Mouse (Mus musculus): ENCODE measurements at regions not wholly inside any gene's neighbourhood (a gene's known extent, or its start where the extent isn't known, plus 50 kb on each side); places are given as distances from the start of the nearest gene placed in this dataset.
A peak's percentile ranks its signal among the peaks of the same experiment; 100 is the strongest.

DNA sequence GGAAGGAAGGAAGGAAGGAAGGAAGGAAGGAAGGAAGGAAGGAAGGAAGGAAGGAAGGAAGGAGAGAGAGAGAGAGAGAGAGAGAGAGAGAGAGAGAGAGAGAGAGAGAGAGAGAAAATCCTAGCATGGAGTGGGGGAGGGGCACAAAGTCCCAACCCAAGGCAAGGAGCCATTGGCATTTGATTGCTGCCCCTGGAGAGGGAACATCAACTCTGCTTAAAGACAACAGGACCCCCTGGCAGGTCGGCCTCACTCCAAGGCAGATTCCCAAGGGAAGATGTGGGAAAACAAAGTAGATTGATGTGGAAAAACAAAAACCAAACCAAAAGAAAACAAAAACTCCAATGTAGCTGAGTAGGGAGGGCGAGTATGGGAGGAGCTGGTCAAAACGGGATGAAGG lies 49.9 kb upstream of the Fzd10 start:
- DNase-seq (ENCODE audit: low spot score in 2 of 2), result no peak

DNA sequence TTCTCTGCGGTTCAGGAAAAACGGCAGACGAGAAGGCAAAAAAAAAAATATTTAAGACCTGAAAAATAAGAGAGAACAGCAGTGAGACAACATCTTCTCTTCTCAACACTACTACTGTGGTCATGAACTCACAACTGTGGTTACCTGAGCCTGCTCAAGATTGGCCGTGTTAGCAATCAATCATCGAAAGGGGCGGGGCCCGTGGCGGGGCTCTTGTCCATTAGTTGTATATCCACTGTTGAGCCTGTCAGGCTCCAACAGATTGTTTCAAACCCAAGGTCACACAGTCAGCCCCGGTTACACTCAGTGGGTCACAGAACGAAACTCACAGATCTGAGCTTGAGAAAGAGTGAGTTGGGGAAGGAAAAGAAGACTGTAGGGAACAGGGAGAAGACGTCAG lies 50.8 kb upstream of the Fzd10 start:
- DNase-seq (ENCODE audit: low spot score in 2 of 2), result no peak

DNA sequence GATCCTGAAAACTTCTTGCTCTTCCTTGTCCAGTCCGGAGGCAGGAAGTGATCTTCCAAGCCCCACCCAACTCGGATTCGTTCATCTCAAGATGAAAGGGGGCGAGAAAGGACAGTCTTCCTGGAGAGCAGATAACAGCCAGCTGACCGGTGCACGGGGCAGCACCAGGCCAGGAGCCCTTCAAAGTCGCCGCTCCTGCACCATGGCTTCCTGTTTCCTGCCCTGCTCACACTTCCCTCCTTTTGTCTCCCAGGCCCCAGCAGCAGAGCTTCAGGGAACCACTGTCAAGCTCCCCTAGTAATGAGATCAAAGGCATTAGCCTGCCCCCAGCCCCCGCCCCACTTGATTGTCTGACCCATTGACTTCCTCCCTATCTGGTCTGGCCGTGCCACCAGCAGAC lies 58.6 kb upstream of the Fzd10 start:
- DNase-seq (ENCODE audit: low spot score in 2 of 2), result no peak

DNA sequence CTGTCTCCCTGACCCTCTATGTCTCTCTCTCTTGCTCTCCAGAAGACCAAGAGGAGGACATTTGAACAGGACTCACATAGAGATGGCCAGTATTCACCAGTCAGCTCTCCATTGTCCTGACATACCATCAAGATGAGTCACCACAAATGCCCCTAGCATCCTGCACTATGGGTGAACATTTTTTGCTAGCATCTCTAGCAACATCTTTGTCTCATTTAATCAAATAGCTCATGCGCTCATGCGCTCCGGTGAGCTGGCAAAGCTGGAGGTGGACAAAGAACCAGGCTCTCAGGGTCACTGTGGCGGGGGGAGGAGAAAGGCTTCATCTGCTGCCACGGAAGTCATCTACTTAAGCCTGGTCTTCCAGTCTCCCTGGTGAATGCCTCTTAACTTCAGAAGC lies 62.0 kb upstream of the Fzd10 start:
- DNase-seq (ENCODE audit: low spot score in 2 of 2), result no peak

DNA sequence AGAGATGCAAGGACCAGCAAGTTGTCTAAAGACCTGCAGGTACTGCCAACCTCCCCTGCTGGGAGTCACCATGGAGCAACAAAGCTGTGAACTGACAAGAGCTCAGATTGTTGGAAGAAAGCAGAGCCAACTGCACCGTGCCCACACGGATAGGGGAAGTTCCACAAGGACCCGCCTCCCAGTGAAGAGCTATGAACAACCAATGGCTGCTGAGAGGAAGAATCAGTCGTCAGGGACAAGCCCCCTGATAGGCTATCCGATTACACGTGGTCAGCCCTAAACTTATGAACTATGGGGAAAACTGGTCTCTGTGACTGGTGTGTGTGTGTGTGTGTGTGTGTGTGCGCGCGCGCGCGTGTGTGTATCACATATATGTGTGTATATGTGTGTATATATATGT lies 63.4 kb upstream of the Fzd10 start:
- no peak for DNase-seq (ENCODE audit: low spot score in 2 of 2)

DNA sequence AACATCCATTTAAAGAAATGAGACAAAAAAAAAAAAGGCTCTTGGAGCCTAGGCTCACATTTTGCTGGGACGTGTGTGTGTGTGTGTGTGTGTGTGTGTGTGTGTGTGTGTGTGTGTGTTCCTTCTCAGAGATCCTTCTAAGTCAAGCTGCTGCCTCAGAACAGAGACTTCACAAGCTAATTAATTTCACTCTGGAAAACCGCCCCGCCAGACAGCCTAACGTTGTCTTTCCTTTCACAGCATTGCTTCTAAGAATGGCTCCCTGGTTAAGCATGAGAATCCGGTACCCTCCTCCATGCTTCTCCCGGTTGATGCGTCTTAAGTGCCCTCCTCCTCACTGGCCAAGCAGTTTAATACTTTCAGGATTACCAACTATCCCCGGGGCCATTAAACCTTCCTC lies 64.3 kb upstream of the Fzd10 start:
- DNase-seq (ENCODE audit: low spot score in 2 of 2), result peak; percentile 61 to 78

DNA sequence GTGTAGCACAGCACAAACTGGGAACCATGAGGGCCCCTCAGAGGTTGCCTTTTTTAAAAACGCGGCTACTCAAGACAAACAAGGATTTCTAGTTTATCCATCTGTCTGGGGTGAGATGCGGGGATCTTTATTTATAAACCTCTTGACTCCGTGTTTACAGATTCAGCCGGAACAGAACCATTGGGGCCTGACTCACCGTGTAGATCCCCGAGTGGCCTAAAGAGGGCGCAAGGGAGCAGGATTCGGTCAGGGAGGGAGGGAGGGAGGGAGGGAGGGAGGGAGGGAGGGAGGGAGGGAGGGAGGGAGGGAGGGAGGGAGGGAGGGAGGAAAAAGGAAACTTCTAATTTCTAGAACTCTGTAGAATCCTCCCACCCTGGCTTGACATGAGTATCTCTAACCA lies 73.4 kb upstream of the Fzd10 start:
- DNase-seq (ENCODE audit: low spot score in 2 of 2), result peak in 1 of 2 experiments; percentile 40

DNA sequence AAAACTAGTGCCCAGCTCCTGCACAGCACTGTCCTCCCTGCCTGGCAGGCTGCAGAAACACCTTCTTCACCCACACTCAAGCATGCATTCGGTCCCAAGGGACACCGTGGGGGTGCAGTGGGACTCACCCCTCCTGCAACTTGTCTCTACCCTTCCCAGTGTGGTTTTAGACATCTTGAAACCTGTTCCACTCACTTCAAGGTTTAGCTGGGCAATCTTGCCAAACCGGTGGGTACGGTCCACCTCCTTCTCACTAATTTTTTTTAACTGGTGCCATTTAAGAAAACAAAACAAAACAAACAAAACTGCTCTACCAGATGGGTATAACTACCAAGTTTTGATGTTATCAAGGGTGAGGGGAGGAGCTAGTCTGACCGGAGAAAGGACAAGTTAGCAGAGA lies 74.2 kb upstream of the Fzd10 start:
- no peak for DNase-seq (ENCODE audit: low spot score in 2 of 2)

DNA sequence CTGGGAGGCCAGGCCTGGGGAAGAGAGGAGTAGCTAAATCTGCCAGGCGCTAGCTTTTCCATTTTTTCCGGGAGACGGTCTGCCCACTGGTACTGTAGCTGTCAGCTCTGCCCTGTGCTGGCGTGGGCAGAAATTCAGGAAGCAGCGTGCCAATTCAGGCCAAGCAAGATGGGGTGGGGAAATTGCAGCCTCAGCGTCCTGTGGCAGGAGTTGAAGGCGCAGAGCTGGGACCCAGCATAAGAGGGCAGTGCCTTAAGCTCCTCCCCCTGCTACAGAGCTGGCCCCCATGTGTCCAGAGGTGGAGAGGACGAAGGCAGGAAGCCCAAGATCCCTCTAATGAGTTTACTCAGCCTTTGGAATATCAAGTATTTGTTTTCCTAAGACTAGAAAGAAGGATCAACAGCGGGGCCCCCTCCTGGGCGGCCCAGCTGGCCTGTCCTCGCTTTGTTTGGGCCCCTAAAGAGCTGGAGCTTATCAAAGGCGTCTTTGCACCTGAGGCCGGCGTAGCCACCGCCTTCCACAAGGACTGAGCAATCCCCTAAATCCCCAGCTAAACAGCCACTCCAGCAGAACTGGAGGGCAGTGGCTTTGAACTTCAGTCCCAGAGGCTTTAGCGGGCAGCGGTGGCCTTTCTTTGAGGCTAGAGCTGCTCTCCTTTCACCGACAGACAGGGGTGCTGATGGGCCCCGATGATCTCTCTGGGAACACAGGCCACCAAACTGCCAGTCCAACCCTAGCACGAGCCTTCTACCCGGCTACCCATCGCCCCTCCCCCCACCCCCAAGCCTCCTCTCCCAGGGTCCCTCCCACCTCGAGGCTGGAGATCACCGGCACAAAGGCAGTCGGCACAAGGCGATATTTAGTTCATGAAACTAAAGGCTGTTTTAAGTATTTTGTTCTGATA lies 76.0 kb upstream of the Fzd10 start:
- DNase-seq (ENCODE audit: low spot score in 2 of 2), result peak in 1 of 2 experiments; percentile 50

DNA sequence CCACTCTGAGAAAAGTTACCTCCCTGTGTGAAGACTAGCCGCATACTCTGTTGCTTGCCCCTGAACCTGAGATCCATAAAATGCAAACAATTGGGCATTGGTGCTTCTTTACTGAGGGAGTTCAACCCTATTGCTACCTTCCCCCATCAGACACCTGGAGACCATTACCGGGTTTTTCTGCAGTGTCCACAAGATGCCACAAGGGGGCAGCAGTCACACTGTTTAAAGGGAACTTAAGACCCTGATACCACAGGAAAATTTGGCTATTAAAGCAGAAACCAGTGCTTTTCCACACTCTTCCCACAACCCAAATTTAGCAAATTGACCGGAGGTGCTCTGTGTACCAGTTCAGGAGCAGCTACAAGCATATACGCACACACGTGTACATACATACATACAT lies 78.0 kb upstream of the Fzd10 start:
- peak in 1 of 2 experiments; percentile 65 for DNase-seq (ENCODE audit: low spot score in 2 of 2)

DNA sequence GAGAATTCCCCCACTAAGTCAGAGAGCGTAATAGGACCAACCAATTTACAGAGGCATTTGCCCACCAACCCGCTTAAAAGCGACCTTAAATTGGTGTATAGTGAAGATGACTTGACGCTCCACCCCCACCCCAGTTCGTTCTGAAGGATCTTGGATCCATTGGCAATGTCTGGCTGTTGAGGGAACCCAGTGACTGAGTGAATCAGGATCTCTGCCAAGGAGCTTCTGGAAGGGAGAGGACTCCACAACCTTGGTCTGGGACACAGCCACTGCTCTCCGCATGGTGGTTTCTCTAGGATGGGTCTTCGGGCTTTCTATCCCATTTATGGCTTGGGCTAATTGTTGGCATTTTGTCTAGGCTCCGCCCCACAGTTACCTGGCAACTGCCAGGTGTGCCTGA lies 83.3 kb upstream of the Fzd10 start:
- no peak for DNase-seq (ENCODE audit: low spot score in 2 of 2)

DNA sequence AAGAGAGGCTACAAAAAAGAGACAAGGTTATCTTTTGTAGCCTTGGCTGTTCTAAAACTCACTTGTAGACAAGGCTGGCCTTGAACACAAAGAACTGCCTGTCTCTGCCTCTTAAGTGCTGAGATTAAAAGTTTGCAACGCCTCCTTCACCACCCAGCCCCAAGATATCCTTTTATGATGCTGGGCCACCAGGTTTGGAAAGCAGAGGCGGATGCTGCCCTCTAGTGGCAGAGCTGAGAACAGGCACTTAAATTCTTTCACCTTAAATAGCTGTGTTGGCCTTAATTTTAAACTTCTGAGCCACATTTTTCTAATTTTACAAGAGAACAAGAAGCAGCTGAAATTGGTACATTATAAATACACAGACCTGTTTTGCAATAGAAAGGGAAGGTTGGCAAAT lies 82.5 kb upstream of the Tmem132d start:
- no peak for DNase-seq (ENCODE audit: low spot score in 2 of 2)

DNA sequence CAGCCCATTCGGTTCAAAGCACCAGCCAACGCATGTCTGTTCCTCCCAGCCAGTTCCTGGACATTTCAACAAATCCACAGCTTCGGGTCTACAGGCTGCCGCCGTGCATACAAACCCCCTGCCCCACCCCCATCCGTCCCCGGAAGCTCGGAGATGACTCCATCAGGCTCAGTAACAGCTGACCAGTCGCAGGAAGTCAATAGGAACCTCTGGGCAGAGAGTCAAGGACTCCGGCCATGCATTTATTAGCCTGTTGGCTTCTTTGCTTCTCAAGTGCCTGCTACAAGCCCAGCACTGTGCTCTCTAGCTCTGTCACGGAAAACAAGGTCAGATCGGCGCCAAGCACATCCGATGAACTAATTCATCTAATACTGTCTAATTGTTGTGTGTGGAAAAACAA lies 80.4 kb upstream of the Tmem132d start:
- DNase-seq (ENCODE audit: low spot score in 2 of 2), result peak; percentile 56 to 65

DNA sequence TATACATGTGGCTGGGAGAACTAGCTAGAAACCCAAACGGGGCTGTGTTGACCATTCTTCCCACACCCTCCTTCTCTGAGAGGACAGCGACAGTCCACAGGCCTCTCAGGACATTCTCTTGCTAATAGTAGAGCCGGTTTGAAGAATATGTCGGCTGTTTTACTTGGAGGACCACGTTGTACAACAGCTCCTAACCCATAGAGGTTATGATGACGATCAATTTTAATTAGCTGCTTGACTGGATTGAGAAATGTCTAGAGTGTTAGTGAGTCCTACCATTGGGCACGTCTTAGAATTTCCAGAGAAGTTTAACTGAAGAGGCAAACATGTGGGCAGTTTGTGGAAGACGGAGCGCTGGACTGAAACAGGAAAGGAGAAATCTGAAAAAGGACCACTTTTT lies 79.7 kb upstream of the Tmem132d start:
- DNase-seq (ENCODE audit: low spot score in 2 of 2), result no peak

DNA sequence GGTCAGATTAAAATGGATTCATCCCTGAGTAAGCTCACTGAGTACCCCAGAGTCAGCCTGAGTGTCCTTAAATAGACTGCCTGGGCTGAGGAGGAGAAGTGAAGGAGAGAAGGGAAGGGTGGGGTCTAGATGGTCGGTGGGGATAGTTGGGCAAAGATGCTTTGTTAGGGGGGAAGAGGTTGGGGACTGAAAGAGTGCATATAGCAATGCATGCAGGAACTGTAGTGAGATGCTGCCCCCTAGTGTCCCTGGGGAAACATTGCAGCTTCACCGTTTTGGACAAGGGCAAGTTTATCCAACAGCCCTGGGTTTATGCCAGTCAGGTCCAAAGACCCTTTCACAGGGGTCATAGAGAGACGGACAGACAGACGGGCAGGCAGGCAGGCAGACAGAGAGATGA lies 71.6 kb upstream of the Tmem132d start:
- DNase-seq (ENCODE audit: low spot score in 2 of 2), result peak; percentile 47 to 75

DNA sequence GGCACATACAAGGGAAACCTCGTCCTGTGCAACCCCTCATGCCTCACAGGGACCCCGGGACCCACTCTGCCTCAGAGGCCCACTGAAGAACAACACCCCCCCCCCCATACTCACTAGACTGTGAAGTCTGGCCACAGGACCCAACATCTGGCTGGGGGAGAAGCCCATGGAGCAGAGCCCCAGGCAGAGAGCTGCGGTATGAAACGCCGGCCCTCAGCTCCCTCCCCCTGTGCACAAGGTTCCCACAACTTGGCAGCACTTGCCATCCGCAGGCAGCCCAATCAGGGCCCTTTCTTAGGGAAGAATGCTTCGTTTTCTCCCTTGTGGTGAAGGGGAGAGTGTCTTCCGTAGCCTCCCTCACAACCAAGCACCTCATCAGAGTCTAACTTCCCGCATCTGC lies 66.6 kb upstream of the Tmem132d start:
- no peak for DNase-seq (ENCODE audit: low spot score in 2 of 2)

DNA sequence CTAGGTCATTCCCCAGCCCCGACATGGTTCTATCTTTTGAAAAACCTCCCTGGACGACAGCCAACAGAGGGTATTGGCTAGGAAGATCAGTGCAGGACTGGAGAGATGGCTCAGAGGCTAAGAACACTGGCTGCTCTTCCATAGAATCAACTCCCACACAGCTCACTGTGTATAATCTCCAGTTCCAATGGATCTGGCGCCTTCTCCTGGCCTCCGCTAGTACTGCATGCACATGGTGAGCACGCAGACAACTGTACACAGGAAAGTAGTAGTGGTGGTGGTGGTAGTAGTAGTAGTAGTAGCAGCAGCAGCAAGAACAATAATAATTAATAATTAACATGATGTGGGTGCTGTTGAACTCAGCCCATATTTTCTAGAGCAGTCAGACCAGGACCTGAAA lies 66.2 kb upstream of the Tmem132d start:
- peak; percentile 62 to 81 for DNase-seq (ENCODE audit: low spot score in 2 of 2)

DNA sequence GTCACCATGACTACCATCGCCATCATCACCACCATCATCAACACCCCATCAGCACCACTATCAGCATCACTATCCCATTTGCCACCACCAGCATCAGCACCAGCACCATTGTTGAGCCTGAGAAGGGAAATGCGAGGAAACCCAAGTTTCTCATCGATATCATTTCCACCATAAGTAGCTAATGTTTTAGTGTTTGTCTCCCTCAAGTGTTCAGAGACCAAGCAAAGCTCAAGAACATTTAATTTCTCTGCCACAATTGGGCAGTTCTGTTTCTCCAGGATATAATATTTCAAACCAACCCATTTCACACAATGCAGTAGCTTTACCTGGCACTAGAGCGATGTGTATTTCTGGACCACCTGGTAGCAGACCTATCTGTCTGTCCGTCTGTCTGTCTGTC lies 59.7 kb upstream of the Tmem132d start:
- DNase-seq (ENCODE audit: low spot score in 2 of 2), result no peak

DNA sequence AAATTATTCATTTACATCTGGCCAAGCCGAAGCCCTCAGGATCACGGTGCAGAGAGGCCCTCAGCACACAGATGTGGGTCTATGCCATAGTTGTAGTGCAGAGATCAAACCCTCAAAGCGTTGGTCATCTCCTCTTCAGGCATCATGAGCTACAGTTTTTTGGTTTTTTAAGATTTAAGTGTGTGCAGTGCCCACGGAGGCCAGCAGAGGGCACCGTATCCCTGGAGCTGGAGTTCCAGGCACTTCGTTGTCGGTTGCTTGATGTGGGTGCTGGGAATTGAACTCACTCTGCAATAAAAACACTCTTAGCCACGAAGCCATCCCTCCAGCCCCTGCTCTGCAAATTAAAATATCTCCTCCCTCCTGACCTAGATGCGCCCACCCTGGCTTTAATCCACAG lies 58.3 kb upstream of the Tmem132d start:
- DNase-seq (ENCODE audit: low spot score in 2 of 2), result peak in 1 of 2 experiments; percentile 50

DNA sequence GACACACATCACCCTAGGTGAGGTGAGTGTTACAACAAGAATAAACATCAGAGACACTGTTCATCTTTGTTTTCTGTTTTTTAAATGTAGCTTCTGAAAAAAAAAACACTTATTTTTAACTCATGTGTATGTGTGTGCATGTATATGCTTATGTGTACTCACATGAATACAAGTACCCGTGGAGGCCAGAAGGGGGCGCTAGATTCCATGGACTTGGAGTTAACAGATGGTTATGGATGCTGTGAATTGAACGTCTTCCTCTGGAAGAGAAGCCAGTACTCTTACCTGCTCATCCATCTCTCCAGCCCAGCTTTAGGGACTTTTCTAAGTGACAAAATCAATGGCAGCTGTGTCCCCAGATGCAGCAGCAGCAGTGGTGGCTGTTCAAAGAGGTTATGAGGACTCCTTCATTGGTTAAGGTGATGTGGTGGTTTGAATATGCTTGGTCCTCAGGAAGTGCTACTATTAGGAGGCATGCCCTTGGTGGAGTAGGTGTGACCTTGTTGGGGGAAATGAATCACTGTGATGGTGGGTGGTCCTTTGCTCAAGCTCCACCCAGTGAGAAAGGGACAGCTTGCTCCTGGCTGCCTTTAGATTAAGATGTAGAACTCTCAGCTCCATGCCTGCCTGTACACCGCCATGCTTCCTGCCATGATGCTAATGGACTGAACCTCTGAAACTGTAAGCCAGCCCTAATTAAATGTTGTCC lies 56.1 kb upstream of the Tmem132d start:
- no peak for DNase-seq (ENCODE audit: low spot score in 2 of 2)

DNA sequence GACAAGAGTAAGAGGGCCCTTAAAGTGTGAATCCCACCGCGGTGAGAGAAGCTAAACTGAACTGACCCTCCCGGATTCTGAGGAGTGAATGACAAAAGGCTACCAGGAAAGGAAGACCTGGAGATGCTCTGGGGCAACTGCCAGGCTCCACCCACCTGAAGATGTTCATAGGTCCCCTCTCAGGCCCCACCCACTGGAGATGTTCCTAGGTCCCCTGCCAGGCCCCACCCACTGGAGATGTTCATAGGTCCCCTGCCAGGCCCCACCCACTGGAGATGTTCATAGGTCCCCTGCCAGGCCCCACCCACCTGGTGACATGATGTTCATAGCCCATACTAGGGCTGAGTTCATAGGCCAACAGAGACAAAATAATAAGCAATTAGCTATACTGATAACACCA lies 54.5 kb upstream of the Tmem132d start:
- no peak for DNase-seq (ENCODE audit: low spot score in 2 of 2)

DNA sequence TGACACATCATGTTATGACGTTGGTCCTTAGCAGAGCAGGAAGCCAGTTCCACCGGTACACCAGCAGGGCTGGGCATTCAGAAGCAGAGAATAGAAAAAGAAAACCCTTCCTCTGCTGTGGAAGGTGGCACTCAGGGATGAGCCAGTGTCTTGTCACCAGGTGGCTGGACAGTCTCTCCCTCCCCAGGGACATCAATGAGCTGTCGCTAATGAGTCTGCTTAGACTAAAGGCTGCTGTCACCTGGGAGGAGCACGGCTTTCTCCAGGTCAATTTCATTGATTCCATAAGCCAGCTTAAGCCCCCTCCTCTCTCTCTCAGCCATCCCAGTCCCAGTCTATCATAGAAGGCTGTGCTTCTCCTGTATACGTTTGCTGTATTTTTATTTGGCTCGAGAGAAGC lies 51.2 kb upstream of the Tmem132d start:
- no peak for DNase-seq (ENCODE audit: low spot score in 2 of 2)

DNA sequence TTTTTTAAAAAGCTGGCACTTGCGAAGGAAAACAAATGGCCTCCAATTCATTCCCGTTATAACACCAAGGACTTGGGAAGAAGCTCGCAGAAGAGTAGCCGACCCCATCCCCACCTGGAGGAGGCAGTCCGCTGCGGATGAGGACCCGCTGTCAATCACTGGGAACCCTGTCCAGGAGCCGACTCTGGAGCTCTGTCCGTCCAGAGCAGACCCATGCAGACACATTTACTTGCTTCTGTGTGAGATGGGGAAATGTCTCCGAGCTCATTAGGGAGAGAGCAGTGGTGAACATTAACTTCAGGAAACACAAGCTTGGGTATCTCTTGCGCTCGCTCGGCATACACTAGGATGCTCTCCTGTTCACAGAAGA lies 50.5 kb upstream of the Tmem132d start:
- no peak for DNase-seq (ENCODE audit: low spot score in 2 of 2)

Measured in right cerebral cortex, postnatal 10 days (tissue).